Mouse (Mus musculus) E14TG2a.4 (cell line): ENCODE results near the gene Stard13.

Experiments used
- CTCF ChIP-seq: conservative IDR thresholded peaks from 2 replicates; pipeline ENCODE4 v1.5.1; 2014; ENCODE audit warnings: low read length
- NANOG ChIP-seq: IDR thresholded peaks from 2 replicates; pipeline ENCODE4 v1.6.1; 2014; ENCODE audit warnings: borderline replicate concordance, low read length, mixed read lengths
- POU5F1 ChIP-seq: IDR thresholded peaks from 2 replicates; pipeline ENCODE4 v1.6.1; 2014; ENCODE audit warnings: low read length, borderline replicate concordance

- TF ChIP-seq CTCF = 0 out of 2 replicates have a peak, but pooled peaks have one; percentile 0
- no peak for TF ChIP-seq NANOG
- TF ChIP-seq POU5F1 = no peak
These were observed 181.3 kb downstream of the Stard13 start for GRCm38 (mm10) chr5:151052331-151052730.
